Mouse (Mus musculus) heart, adult 9 months (tissue): ENCODE measurements around the gene Mpdz.

Experiments
- DNase-seq, 2 experiments: peaks; one replicate each; pipeline ENCODE4 v3.0.0; 2022; ENCODE audit warnings: low spot score in 2 of 2

The Mpdz gene

GRCm38 (mm10) chr4:81280098-81280497 lies 162.5 kb downstream of the Mpdz start:
- no peak for DNase-seq

DNA sequence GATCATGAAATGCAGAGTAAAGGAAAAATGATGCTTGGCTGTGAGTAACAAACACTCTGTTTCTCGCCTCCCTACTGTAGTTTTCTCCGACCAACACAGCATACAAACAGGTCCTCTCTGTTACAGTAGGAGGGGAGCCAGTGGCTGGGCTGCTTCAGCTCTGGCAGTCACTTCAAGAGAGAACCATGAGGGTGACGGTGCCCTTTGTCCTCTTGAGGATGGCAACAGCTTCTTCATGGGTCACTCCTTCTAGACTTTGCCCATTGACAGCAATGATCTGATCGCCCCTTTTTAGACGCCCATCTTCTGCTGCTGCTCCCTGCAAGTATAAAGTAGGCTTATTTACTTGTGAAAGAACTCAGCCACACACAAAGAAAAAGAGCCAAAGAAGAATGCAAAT lies 163.2 kb downstream of the Mpdz start:
- no peak for DNase-seq

GRCm38 (mm10) chr4:81275957-81276715 lies 166.5 kb downstream of the Mpdz start:
- no peak for DNase-seq

GRCm38 (mm10) chr4:81273067-81273466 lies 169.5 kb downstream of the Mpdz start:
- DNase-seq, result no peak

- DNase-seq, result no peak
Observed at GRCm38 (mm10) chr4:81252859-81253780, 189.5 kb downstream of the Mpdz start.

GRCm38 (mm10) chr4:81252334-81252733 lies 190.3 kb downstream of the Mpdz start:
- DNase-seq, result no peak

GRCm38 (mm10) chr4:81251934-81252333 lies 190.7 kb downstream of the Mpdz start:
- DNase-seq, result peak in 1 of 2 experiments; percentile 15

DNA sequence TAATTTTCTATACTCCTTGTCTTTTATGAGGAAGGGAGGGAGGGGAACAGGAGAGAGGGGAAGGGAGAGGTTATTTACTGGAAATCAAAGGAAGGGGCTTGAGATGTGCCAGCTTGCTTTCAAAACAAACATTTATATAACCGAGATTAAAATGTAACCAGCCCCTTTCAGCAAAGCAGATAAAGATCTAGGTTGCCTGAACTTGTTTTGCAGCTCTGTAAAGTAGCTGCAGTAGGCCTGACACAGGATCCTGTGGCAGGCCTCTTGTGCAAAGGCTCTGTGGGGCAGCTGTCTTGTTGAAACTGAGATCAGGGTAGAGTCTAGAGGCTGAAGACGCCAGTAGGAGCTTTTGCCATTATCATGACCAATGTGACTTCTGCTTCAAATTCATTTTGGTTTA lies 193.4 kb downstream of the Mpdz start:
- no peak for DNase-seq

GRCm38 (mm10) chr4:81236227-81236626 lies 206.4 kb downstream of the Mpdz start:
- no peak for DNase-seq
